Mouse (Mus musculus) neural tube, embryonic 14.5 days (tissue): Measurements from ENCODE around the gene Gm4491. TPM values are rescaled to one million over a fixed set of nuclear protein-coding genes. Genes with fewer than 3 reads are reported as not detected.

Experiments
- ATAC-seq: fragments of 200-750 bp; cut with Nextera tagmentation; 2 replicates; pipeline ENCODE4 v1.8.0; 2017; ENCODE audit warnings: low read depth, mild to moderate bottlenecking, moderate TSS enrichment, moderate library complexity
- H3K27ac ChIP-seq: fragments of 300-500 bp; sonication (generic); 2 replicates; pipeline ENCODE4 v1.5.1; 2014; ENCODE audit warnings: low read depth, mild to moderate bottlenecking, control low read depth, low read length, moderate library complexity, mixed read lengths
- H3K27me3 ChIP-seq: fragments of 300-500 bp; sonication (generic); 2 replicates; pipeline ENCODE4 v1.6.1; 2014; ENCODE audit warnings: low read length; ENCODE audit not compliant: control insufficient read depth, insufficient read depth
- H3K36me3 ChIP-seq: fragments of 300-500 bp; sonication (generic); 2 replicates; pipeline ENCODE4 v1.6.1; 2014; ENCODE audit warnings: low read length, mixed read lengths; ENCODE audit not compliant: control insufficient read depth, insufficient read depth
- H3K4me1 ChIP-seq: fragments of 300-500 bp; sonication (generic); 2 replicates; pipeline ENCODE4 v1.6.1; 2014; ENCODE audit warnings: low read length; ENCODE audit not compliant: control insufficient read depth, insufficient read depth
- H3K4me2 ChIP-seq: fragments of 300-500 bp; sonication (generic); 2 replicates; pipeline ENCODE4 v1.6.1; 2014; ENCODE audit warnings: mild to moderate bottlenecking, low read depth, low read length, control low read depth
- H3K4me3 ChIP-seq: fragments of 300-500 bp; sonication (generic); 2 replicates; pipeline ENCODE4 v1.5.1; 2014; ENCODE audit warnings: low read depth, low read length, control low read depth, mixed read lengths
- H3K9ac ChIP-seq: fragments of 300-500 bp; sonication (generic); replicated peaks from 2 replicates; pipeline ENCODE4 v1.6.1; 2014; ENCODE audit warnings: low read depth, mild to moderate bottlenecking, control low read depth, low read length, mixed read lengths
- H3K9me3 ChIP-seq: fragments of 300-500 bp; sonication (generic); 2 replicates; pipeline ENCODE4 v1.6.1; 2016; ENCODE audit warnings: low read length; ENCODE audit not compliant: control insufficient read depth
- WGBS: fragments of 180-500 bp; shearing (Covaris S2); extraction: QIAGEN DNeasy Blood & Tissue Kit; methylation state at CpG from one replicate; pipeline ENCODE4 v1.1.7; 2014; 5-methylcytosine and 5-hydroxymethylcytosine counted together
- polyA plus RNA-seq: library from polyadenylated mRNA; unstranded; fragments of >200 nt; fragmentation: Nextera tagmentation; extraction: Ambion mirVana; gene quantifications from 2 replicates; pipeline ENCODE4 v1.2.1, GENCODE M21; 2014

The Gm4491 gene
- polyA plus RNA-seq, 1 experiment from 2014 or later = not detected

- H3K4me3 ChIP-seq = no peak overlapping the region
- peaks cover 23% of the 10 kb centered on the region for H3K27me3 ChIP-seq
- 12% methylated on average over 4 of the region's 4 CpGs for WGBS
- H3K9me3 ChIP-seq = no peaks in the 10 kb centered on the region
- no peak overlapping the region for H3K9ac ChIP-seq
- no peak for ATAC-seq
- no peak overlapping the region for H3K4me2 ChIP-seq
- H3K27ac ChIP-seq = no peak overlapping the region
- H3K36me3 ChIP-seq = no peaks in the 10 kb centered on the region
- H3K4me1 ChIP-seq = 0 out of 2 replicates have a peak, but pooled peaks cover 5% of the 10 kb centered on the region
Observed at GRCm38 (mm10) chr14:57109194-57109593, 6.5 kb downstream of the Gm4491 start.

- H3K27ac ChIP-seq = no peak overlapping the region
- no peaks in the 10 kb centered on the region for H3K9me3 ChIP-seq
- peaks cover 36% of the 10 kb centered on the region for H3K27me3 ChIP-seq
- no peak overlapping the region for H3K4me3 ChIP-seq
- no peak overlapping the region for H3K9ac ChIP-seq
- no peaks in the 10 kb centered on the region for H3K36me3 ChIP-seq
- 73% methylated on average over 5 of the region's 5 CpGs for WGBS
- 0 out of 2 replicates have a peak, but pooled peaks cover 9% of the 10 kb centered on the region for H3K4me1 ChIP-seq
- ATAC-seq = no peak
- H3K4me2 ChIP-seq = no peak overlapping the region
Observed at GRCm38 (mm10) chr14:57107916-57108315, 7.8 kb downstream of the Gm4491 start.

GRCm38 (mm10) chr14:57107091-57107490, 8.6 kb downstream of the Gm4491 start:
- WGBS = 85% methylated on average over 8 of the region's 8 CpGs
- no peak overlapping the region for H3K4me3 ChIP-seq
- H3K36me3 ChIP-seq = no peaks in the 10 kb centered on the region
- no peak overlapping the region for H3K27ac ChIP-seq
- no peak for ATAC-seq
- H3K4me1 ChIP-seq = 0 out of 2 replicates have a peak, but pooled peaks cover 9% of the 10 kb centered on the region
- H3K4me2 ChIP-seq = no peak overlapping the region
- H3K9me3 ChIP-seq = no peaks in the 10 kb centered on the region
- no peak overlapping the region for H3K9ac ChIP-seq
- peaks cover 36% of the 10 kb centered on the region for H3K27me3 ChIP-seq

DNA sequence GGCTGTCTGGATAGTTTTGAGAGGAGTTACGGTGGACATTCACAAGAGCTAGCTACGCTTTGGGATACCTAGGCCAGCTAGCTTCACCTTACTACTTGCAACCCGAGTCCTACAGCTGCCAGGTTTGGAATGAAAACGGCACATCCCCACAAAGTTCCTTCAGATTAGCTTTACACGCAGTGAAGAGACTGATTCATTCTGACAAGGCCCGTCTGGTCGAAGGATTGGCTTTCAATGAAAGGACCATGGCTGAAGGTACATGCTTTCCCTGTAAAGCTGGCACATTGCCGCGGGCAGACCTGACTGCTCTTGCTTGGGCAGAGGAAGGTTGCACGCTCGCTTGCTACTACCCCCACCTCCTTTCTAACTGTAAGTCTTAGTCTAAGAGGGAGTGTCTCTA, 10.0 kb downstream of the Gm4491 start:
- Histone ChIP-seq H3K4me1 (0 out of 2 replicates have a peak, but pooled peaks cover 9% of the 10 kb centered on the region), H3K4me2 (no peak overlapping the region), H3K9ac (no peak overlapping the region), H3K4me3 (no peak overlapping the region), H3K27me3 (peaks cover 40% of the 10 kb centered on the region), H3K27ac (no peak overlapping the region), H3K36me3 (no peaks in the 10 kb centered on the region), H3K9me3 (no peaks in the 10 kb centered on the region)
- WGBS = 51% methylated on average over 11 of the region's 11 CpGs
- no peak for ATAC-seq

DNA sequence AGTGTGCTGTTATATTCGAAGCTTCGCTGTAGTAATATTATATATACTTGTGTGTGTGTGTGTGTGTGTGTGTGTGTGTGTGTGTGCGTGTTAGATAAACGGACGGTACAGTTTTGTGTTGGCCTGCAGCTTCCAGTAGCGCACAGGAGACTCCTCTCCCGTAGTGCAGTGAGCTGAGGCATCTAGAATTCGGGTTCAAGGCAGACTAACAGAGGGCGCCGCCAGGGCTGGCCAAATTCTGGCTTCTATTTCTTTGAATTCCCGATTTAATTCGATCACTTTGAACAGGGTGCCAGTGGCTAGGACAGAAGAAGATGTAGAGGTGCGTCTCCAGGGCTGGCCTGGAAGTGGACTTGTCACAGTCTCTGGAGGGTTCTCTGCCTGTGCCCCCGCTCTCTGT, 10.6 kb downstream of the Gm4491 start:
- no peak overlapping the region for H3K27ac ChIP-seq
- H3K9me3 ChIP-seq = no peaks in the 10 kb centered on the region
- H3K4me1 ChIP-seq = 0 out of 2 replicates have a peak, but pooled peaks cover 9% of the 10 kb centered on the region
- H3K4me3 ChIP-seq = peak overlapping the region; percentile 52; the same call in 1 of the 2 replicates
- peak overlapping the region; percentile 100; the same call in 1 of the 2 replicates for H3K4me2 ChIP-seq
- no peaks in the 10 kb centered on the region for H3K36me3 ChIP-seq
- peaks cover 40% of the 10 kb centered on the region for H3K27me3 ChIP-seq
- WGBS = 15% methylated on average over 14 of the region's 14 CpGs
- ATAC-seq = no peak
- H3K9ac ChIP-seq = no peak overlapping the region

- no peaks in the 10 kb centered on the region for H3K36me3 ChIP-seq
- under 1% methylated on average over 91 of the region's 101 CpGs for WGBS
- ATAC-seq = peak; percentile 63
- H3K4me2 ChIP-seq = peak within 1 kb of the TSS; percentile 100
- no peaks in the 10 kb centered on the region for H3K9me3 ChIP-seq
- no peak within 1 kb of the TSS for H3K27ac ChIP-seq
- peak within 1 kb of the TSS; percentile 55 for H3K9ac ChIP-seq
- H3K4me3 ChIP-seq = peak within 1 kb of the TSS; percentile 52
- peaks cover 40% of the 10 kb centered on the region for H3K27me3 ChIP-seq
- H3K4me1 ChIP-seq = 0 out of 2 replicates have a peak, but pooled peaks cover 9% of the 10 kb centered on the region
Observed at GRCm38 (mm10) chr14:57104106-57105023, 11.3 kb downstream of the Gm4491 start, which contains the start of gene Gjb2. Gene Gjb2, minus strand, starts transcription at chr14:57104702.

GRCm38 (mm10) chr14:57103711-57104105, 12.0 kb downstream of the Gm4491 start:
- Histone ChIP-seq H3K27me3 (peaks cover 40% of the 10 kb centered on the region), H3K4me1 (0 out of 2 replicates have a peak, but pooled peaks cover 9% of the 10 kb centered on the region), H3K9ac (peak overlapping the region; percentile 55), H3K9me3 (no peaks in the 10 kb centered on the region), H3K4me2 (peak overlapping the region; percentile 100), H3K36me3 (no peaks in the 10 kb centered on the region), H3K4me3 (peak overlapping the region; percentile 52), H3K27ac (no peak overlapping the region)
- 1% methylated on average over 22 of the region's 22 CpGs for WGBS
- ATAC-seq = 0 out of 2 replicates have a peak, but pooled peaks have one; percentile 5

GRCm38 (mm10) chr14:57103121-57103520, 12.6 kb downstream of the Gm4491 start:
- WGBS = 59% methylated on average over 6 of the region's 6 CpGs
- H3K4me3 ChIP-seq = peak overlapping the region; percentile 52; the same call in 1 of the 2 replicates

DNA sequence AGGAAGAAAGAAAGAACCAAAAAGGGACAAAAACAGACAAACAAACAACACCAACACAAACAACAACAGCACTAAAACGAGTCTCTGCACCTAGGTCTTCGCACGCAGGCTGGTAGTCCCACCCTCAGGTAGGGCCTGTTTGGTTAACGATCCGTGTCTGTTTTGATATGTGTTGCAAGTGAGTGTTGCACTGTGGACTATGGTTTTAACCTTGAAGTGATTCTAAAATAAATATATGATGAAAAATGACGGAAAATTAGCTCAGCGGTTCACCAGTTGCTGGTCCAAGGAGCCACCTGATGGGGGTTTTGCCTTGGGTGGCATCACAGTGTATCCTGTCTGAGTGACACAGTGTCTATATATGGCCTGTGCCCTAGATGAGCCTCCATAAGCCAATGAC, 14.1 kb downstream of the Gm4491 start:
- Histone ChIP-seq H3K4me3 (no peak overlapping the region), H3K4me1 (0 out of 2 replicates have a peak, but pooled peaks cover 9% of the 10 kb centered on the region), H3K27ac (no peak overlapping the region), H3K9me3 (no peaks in the 10 kb centered on the region), H3K36me3 (no peaks in the 10 kb centered on the region), H3K9ac (no peak overlapping the region), H3K4me2 (no peak overlapping the region), H3K27me3 (peaks cover 36% of the 10 kb centered on the region)
- ATAC-seq = no peak
- WGBS = 88% methylated on average over 7 of the region's 7 CpGs

More at GRCm38 (mm10) chr14:57103121-57103520, 12.6 kb downstream of the Gm4491 start:
- Histone ChIP-seq H3K27me3 (peaks cover 40% of the 10 kb centered on the region), H3K9ac (no peak overlapping the region), H3K4me1 (0 out of 2 replicates have a peak, but pooled peaks cover 9% of the 10 kb centered on the region), H3K4me2 (peak overlapping the region; percentile 100; the same call in 1 of the 2 replicates), H3K36me3 (no peaks in the 10 kb centered on the region), H3K9me3 (no peaks in the 10 kb centered on the region), H3K27ac (no peak overlapping the region)
- ATAC-seq = no peak
